Mouse (Mus musculus): ENCODE data around the gene Rps29. TPM values are rescaled to one million over a fixed set of nuclear protein-coding genes. Genes with fewer than 3 reads are reported as not detected.

Gene Rps29
- total and polyA plus RNA-seq, 3 experiments: 450 to 5,133 (median 1,410) TPM

- peak; percentile 80 for TF ChIP-seq RCOR1 (IDR thresholded peaks at IDR 0.05; ENCODE audit: low read depth, low read length)
- no peak for TF ChIP-seq MAZ (IDR thresholded peaks at IDR 0.05; ENCODE audit: low read depth, low read length)
- peak; percentile 29; the same call in 1 of the 2 replicates for TF ChIP-seq MAX (IDR thresholded peaks at IDR 0.05; ENCODE audit: low read length)
- TF ChIP-seq JUND (IDR thresholded peaks at IDR 0.05; ENCODE audit: low read depth, low read length): no peak
- TF ChIP-seq ETS1 (IDR thresholded peaks at IDR 0.05; ENCODE audit: low read depth, low read length): peak; percentile 68
- no peak; the same call in 1 of the 2 replicates for TF ChIP-seq MAFK (IDR thresholded peaks at IDR 0.05; ENCODE audit: borderline replicate concordance, low read depth, low read length)
- no peak for TF ChIP-seq MEF2A (IDR thresholded peaks at IDR 0.05; ENCODE audit: extremely low read depth, insufficient replicate concordance, low read depth, low read length, poor library complexity, severe bottlenecking)
- no peak for TF ChIP-seq HCFC1 (IDR thresholded peaks at IDR 0.05; ENCODE audit: low read depth, low read length)
- no peak for TF ChIP-seq SMC3 (IDR thresholded peaks at IDR 0.05; ENCODE audit: low read depth, low read length)
- TF ChIP-seq ZKSCAN1 (IDR thresholded peaks at IDR 0.05; ENCODE audit: low read depth, low read length): no peak
- no peak for TF ChIP-seq CHD2 (IDR thresholded peaks at IDR 0.05; ENCODE audit: low read length)
- TF ChIP-seq E2F4 (IDR thresholded peaks at IDR 0.05; ENCODE audit: borderline replicate concordance, low read depth, low read length): no peak
- peak; percentile 38; the same call in 1 of the 2 replicates for TF ChIP-seq SIN3A (IDR thresholded peaks at IDR 0.05; ENCODE audit: low read length)
- TF ChIP-seq MYB (IDR thresholded peaks at IDR 0.05; ENCODE audit: low read depth, low read length): no peak; the same call in 1 of the 2 replicates
- TF ChIP-seq TAL1 (IDR thresholded peaks at IDR 0.05; ENCODE audit: low read length): peak; percentile 55
- TF ChIP-seq GATA1 (IDR thresholded peaks at IDR 0.05; ENCODE audit: low read depth, low read length): peak; percentile 69
- TF ChIP-seq ELF1 (IDR thresholded peaks at IDR 0.05; ENCODE audit: low read depth, low read length): no peak
Observed at GRCm38 (mm10) chr12:69131267-69131666, 27.7 kb downstream of the Rps29 start (continued).

- peaks cover 5 to 24% of the 10 kb centered on the region in 2 experiments for H3K4me1 ChIP-seq (ENCODE audit: control insufficient read depth in 1 of 2, insufficient read depth in 2 of 2, low read length in 2 of 2)
- H3K4me3 ChIP-seq (ENCODE audit: control insufficient read depth in 1 of 2, insufficient read depth in 1 of 2, low read depth in 2 of 2, low read length in 2 of 2): peak overlapping the region; percentile 47 to 87
- H3K79me2 ChIP-seq (ENCODE audit: control insufficient read depth, insufficient read depth, low read length, poor library complexity): no peaks in the 10 kb centered on the region
- DNase-seq (ENCODE audit: low read depth, low spot score): peak; percentile 71
- TF ChIP-seq POLR2A (IDR thresholded peaks at IDR 0.05; ENCODE audit: control insufficient read depth in 1 of 2, insufficient read depth in 1 of 2, low read depth in 1 of 2, low read length in 2 of 2, poor library complexity in 1 of 2): peak in 1 of 2 experiments; percentile 42; a peak in 1 of 4 replicates
- TF ChIP-seq NELFE (IDR thresholded peaks at IDR 0.05; ENCODE audit: low read depth, low read length): peak; percentile 12; the same call in 1 of the 2 replicates
- TF ChIP-seq EP300 (IDR thresholded peaks at IDR 0.05; ENCODE audit: low read depth in 1 of 2, low read length in 2 of 2): no peak
- no peaks in the 10 kb centered on the region for H3K9me3 ChIP-seq (replicated peaks; ENCODE audit: insufficient read depth, low read length)
- peaks cover 0 to 20% of the 10 kb centered on the region in 2 experiments; a peak in 2 of 4 replicates for H3K36me3 ChIP-seq (ENCODE audit: control insufficient read depth in 1 of 2, insufficient read depth in 2 of 2, low read length in 2 of 2)
- H3K27me3 ChIP-seq (ENCODE audit: control insufficient read depth in 1 of 2, insufficient read depth in 2 of 2, low read length in 2 of 2): no peaks in the 10 kb centered on the region
- peak overlapping the region; percentile 55 for H3K9ac ChIP-seq (ENCODE audit: control insufficient read depth, low read depth, low read length, poor library complexity, severe bottlenecking)
- no peak overlapping the region for H3K27ac ChIP-seq (ENCODE audit: control insufficient read depth, low read depth, low read length)
Observed at GRCm38 (mm10) chr12:69130486-69130885, 28.5 kb downstream of the Rps29 start.

Measured in MEL (cell line).